Mouse (Mus musculus): ENCODE data around the gene Pla2g4a.

The Pla2g4a gene

DNA sequence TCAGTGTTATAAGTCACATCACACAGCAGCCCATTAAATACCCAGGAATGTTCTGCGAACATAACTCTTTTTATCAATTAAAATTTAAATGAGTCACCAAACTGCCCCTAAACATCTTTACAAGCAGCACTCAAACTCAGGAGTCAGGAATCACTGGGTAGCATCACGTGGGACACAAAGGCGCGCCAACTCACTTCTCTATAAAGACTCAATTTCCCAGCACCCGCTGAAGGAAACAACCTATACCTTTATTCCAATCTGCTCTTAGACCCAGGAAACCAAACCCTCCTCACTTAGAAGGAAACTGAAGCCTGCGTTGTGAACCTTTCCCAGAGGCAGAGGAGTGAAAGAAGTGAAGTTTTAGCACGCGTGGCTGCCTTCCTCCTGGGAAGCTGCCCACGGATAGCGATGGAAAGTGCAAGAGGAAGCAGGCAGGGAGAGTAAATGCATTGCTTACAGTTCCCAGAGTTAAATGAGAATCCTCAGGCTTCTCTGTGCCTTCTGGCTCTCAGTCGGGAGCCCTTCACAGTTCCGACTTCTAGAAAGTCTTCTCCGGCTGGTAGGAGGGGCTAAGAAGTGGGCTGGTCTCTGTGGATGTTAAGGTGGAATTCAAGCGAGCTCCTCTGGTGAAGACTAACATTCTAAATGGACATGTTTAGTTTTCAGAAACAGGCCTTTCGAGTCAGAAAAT is at the start of gene Pla2g4a:
Pla2g4a (minus strand) TSS at position 557 of the 691 bp plus-strand sequence.
- peak; percentile 31 for DNase-seq

DNA sequence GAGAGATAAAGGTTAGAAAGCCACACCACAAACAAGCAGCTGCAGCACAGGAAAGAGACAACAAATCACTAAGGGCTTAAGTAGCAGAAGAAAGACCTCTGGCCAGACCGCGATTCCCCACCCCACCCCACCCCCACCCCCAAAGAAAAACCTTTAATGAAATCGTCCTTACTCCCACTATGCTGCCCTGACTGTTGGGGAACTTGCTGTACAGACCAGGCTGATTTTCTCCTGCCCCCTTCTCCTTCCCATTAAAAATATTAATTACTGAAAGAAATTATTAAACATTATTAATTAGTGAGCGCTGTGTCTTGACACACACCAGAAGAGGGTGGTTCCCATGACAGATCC is 49.5 kb upstream of the Pla2g4a start:
- no peak for DNase-seq

DNA sequence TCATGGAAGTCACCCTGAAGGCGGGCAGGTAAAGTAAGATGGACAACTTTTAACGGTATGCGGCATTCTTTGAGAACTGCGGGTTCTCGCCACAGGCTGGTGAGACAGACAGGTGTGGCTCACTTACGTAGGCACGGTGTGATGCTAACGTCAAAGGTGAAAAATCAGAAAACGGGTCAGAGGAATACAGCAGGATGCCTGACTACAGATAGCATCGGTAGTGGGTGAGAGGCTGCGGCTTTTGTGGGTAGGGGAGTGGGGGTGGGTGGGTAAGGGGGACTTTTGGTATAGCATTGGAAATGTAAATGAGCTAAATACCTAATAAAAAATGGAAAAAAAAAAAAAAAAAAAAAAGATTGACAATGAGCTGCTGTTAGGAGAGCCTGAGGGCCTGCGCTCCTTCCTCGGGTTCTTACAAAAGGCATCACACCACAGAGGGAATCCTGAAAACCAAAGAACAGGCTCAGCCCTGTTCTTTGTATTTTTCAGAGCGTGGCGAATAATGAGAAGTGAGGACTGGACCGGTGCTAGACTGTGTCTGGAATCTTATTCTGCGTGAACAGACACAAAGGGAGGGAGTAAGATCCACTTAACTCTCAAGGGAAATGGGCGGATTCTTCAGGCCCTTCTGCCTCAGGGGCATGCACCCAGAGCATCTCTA is 49.0 kb upstream of the Pla2g4a start:
- DNase-seq, result no peak

DNA sequence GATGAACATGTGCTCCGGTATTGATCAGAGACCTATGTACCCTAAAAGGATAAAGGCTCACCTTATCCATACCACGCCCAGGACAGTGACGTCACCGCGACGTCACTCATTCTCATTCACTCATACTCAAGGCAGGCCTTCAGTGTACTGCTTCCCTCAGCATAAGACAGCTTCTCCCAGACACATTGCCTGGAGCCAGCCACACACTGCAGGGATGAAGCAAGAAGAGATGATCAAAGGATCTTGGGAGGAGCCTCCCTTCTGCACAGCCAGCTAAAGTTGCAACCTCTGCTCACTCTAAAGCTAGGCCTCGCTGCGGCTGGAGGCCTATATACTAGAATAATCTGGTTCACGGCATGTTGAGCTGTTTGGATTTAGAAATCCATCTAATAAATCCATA is 48.0 kb upstream of the Pla2g4a start:
- no peak for DNase-seq

DNA sequence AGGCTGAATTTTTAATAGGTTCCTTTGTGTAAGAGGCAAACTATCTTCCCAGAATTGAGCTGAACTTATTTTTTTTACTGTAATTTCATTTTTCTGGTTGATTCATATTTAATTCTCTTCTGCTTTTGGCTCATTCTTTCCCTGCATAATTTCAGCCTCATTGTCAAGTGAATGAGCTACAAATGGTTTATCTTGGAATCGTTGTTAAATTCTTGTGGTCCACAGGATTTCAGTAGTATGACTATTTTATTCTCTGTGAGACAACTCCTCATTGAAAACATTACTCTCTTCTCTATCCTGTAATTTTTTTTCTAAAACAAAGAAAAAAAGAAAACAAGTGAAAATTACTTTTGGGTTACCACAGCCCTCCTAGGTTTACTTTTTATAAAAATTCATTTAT is 14.5 kb upstream of the Pla2g4a start:
- DNase-seq, result no peak

DNA sequence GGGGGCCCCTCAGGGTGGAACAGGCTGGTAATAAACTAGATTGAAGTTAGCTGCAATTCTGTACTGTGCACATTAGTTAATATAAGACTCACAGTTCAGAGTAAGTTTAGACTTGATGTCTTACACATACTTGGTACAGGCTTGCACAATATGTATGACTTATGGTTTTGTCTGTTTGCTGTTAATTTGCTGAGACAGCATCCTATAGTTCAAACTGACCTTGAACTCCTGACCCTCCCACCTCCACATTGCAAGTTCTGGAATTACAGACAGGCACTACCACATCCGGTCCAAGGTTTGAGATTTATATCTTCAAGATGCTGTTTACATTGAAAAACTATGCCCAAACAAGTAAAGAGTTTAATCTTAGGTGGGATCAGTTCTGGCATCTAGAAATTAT is 4.7 kb upstream of the Pla2g4a start:
- DNase-seq, result no peak

DNA sequence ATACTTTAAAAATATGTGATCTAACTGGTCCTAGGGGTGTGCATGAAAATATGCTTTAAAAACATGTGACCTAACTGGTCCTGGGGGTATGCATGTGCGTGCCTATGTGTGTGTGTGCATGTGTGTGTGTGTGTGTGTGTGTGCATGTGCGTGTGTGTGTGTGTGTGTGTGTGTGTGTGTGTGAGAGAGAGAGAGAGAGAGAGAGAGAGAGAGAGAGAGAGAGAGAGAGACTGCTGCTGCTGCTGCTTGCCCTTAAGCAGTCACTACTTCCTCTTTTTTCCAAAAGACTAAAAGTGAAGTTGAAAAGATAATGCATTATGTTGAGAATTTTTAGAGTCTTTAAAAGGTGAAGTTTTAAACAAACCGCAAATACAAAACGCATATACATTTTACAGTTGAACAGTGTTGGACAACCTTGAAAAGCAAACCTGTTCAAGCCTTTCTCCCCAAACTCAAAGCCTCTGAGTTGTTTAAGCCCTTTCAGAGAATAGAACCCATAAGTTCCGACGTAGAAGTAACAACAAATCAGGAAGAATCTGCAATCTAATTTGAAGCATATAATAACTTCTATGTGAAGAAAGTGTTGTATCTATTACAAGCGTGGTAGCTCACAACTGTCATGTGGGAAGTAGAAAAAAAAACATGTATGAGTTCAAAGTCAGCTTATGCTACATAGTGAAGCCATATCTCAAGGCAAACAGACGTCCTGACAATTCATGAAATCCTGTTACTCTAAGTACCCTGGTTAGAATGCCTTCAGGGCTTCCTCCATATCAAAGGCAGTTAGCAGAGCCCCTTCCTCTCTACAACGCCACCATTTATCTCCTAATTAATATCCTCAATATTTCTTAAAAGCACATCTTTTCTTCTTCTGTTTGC is 574 bp upstream of the Pla2g4a start:
- no peak for DNase-seq

DNA sequence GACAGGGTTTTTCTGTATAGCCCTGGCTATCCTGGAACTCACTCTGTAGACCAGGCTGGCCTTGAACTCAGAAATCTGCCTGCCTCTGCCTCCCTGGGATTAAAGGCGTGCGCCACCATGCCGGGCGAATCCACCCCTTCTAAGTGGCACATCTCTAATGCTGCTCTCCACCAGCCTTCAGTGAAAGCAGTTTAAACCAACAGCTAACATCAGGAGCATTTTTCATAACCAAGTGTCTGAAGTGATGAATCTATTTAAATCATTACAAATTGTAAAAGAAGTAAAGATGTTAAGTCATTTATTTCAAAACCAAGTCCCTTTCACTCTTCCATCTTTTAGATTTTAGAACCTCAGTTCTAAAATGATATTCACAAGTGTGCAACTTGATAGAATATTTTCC is 839 bp downstream of the Pla2g4a start:
- no peak for DNase-seq

DNA sequence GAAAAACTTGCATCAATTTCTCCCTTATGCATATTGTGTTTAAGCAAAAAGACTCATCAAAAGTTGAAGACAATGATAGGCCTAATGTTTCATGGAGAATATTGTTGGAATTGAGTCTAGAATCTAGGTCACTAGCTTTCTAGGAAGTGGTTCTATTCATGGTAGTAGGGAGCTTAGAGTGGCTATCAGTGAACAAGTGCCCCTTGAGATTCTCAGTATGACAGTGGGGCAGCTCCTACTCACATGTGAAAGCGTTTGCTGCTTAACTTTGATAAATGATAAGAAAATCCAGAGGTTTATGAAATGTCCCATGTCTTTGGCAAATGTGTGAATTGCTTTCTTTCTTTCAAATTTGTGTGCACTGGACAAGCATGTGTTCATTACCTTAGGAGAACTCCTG is 2.0 kb downstream of the Pla2g4a start:
- no peak for DNase-seq

DNA sequence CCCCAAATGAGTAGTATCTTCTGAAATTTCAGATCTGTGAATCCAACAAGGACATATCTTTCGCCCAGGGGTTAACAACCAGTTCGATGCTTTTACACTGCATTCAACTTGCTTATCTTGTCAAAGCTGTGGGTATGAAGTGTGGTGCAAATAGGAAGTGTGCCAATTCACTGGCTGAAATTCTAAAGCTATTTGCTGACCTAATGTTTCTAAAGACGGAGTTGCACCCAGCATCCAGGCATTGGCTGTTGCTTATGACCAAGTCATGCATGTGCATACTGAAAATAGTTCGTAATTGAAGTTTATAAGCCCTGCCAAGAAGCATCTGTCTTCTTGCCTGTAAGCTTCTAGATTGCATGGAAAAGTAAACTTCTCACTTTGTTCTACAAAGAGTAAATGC is 5.6 kb downstream of the Pla2g4a start:
- DNase-seq, result no peak

DNA sequence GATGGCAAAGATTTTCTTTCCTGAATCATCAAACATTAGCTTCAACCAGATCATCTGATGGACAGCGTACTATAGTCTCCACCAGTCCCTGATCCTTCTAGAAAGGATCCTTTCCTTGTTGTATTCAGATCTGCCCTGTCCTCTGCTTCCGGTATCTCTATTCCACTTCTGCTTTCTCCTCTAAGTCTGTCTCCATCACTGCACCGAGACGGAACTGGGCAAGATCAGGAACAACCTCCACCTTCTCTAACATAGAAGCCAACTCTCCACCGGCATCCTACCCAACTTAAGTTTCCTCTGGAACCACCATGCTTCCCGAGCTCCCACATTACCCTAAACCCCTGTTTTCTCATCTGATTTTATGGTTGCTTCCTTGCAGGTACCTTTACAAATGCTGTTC is 7.1 kb downstream of the Pla2g4a start:
- DNase-seq, result no peak

DNA sequence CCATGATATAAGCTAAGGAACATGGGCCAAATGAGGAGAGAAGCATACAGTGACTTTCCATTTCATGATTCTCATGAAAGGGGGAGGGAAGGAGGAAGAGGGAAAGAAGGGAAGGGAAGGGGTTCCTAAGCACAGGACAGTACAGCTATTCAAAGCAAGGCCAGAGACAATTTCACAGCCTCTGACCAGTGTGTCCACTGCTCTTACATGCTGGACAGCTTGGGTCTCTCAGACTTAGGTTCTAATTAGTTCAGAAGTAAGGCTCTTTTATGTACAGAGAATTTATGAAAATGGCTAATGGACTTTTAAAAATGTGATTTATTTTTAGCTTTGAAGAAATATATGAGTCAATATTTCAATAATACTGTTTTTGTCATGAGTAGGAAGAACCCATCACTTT is 9.0 kb downstream of the Pla2g4a start:
- no peak for DNase-seq

DNA sequence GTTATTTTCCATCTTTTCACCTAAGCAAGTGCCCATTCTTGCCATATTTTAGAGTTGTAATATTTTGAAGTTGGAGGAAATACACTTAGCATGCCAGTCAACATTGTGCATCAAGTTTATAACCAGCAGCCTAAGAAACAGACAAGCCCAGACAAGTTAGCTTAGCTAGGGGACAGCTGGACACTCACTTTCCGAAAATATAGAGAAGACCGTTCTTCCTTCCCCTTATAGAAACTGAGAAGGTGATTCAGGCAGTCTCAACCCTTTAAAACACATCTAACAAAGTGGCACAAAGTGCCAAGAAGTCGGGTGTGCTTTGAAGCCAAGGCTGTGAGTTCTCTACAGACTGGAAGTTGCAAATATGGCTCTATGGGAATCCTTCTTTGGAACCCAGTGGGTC is 10.4 kb downstream of the Pla2g4a start:
- DNase-seq, result no peak

DNA sequence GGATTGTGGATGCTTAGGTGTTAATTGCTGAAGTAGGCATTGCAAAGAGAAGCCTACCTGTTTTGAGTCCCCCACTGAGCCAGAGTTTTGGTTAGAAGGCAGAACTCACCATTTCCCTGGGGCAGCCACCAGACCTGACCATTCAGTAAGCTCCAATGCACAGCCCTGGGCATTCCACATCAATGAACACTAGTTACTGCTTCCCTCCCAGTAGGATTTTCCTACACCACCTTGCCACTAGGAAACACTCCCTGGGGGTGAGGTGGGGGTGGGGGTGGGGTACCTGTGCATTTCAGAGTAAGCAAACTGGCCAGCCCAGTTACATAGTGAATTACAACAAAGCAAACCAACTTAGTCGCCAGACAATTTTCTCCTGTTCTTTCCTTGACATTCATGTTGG is 10.8 kb downstream of the Pla2g4a start:
- no peak for DNase-seq

DNA sequence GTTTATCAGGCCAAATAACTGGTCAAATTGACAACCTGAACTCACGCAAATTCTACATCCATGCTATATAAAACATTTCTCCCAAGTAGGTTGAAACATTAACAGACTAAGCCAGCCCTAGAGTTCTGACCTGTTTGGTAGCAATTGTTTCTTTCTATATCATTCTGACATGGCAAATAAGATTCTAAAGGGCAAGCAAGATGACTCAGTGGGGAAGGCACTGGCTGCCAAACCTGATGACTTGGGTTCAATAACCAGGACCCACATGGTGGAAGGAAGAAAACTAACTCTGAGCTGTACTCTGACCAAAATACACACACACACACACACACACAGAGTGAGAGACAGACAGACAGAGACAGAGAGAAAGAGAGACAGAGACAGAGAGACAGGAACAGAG is 11.8 kb downstream of the Pla2g4a start:
- no peak for DNase-seq

DNA sequence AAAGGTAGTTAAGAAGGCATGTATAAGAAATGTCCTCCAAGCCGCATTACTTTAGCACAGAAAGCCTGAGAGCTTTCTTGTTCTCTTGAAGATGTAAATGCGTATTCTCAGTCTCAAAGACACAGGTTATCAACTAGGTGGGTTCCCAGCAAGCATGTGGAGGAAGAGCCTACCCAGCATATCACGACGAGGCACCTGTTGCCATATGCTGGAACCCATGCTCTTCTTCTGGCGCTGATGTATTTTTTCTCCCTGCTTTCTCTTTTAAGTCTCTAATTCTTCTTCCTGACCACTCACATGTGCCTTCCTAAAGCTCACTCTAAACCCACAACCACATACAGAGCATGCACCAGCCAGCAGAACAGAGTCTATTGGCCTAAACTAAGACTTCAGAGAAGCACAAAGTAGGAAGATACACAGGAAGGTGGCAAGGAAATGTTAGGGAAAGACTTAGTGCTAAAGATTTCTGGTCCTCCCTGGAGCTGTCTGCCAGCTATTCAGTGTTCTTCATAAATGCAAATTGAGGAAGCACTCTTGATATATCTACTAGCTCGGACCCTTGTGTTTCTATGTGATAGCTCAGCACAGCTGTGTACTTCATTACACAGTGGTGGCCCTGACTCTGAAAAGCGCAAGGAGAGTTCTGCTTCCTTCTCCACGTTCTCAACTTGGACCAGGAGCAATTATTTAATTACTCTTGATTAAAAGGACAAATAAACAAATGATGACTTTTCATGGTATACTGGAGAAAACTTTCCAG is 12.8 kb downstream of the Pla2g4a start:
- DNase-seq, result no peak

DNA sequence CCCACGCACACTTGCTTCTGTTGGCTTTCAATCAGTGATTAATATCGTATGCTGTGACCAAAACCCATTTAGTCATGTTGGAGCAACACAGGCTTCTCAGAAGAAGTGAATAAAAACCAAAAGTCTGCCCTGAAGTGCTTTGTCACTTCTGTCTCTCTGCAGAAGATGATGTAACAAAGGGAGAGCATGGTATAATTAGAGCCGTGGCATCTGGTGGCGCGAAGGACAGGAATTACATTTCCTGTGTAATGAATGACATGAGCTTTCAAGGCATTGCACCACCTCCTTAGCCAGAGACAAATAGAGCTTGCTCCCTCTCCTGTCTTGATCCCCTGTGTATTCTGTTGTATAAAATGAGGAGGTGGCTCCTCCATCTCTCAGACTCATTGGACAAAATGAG is 14.1 kb downstream of the Pla2g4a start:
- DNase-seq, result no peak

DNA sequence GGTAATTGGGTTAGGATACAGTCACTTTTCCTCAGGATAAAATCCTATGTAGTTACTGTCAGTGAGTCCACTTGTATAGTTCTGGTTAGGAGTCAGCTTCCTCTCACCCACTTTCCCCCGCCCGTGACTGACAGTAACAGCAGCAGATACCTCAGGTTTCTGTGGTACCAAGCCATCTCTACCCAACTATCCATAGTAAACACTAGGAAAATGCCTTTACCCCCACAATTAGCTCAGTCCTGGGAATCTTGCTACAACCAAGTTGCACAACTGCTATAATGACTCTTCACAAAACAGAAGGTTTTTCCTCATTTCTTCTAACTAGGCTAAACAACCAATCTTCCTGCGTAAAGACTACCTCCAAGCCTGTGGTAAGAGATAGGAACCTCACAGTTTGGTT is 14.7 kb downstream of the Pla2g4a start:
- no peak for DNase-seq

DNA sequence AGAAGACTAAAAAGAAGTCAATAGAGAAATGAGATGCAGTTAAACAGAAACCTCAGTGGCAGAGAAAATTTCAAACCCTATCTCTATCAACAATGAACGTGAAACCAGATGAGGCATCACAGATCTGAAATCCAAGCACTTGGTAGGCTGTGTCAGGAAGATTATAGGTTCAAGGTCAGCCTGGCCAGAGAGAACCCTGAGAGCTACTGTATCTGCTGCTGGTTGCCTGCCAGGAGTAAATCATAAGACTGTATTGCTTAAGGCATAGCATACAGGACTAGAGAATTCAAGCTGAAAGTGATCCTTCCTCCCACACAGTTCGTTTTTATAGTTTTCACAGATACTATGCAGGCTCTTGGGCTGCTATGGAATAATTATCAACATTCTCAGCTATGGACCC is 17.5 kb downstream of the Pla2g4a start:
- no peak for DNase-seq

DNA sequence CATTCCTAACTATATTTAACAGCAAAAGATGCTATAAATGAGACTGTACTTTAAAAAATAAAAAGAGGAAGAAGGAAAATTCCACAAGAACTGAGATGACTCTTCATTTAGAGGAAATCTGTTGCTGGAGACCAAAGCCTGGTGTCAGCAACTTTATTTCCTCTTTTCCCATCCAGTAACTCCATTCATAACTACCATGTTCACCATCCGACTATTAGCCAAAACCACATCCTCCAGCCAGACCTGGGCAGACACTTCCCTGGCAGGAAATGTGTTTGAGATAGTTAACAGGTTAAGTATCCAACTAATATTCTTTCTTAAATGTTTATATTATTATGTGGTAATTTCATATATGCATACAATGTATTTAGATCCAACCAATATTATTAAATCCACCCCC is 20.8 kb downstream of the Pla2g4a start:
- DNase-seq, result no peak

DNA sequence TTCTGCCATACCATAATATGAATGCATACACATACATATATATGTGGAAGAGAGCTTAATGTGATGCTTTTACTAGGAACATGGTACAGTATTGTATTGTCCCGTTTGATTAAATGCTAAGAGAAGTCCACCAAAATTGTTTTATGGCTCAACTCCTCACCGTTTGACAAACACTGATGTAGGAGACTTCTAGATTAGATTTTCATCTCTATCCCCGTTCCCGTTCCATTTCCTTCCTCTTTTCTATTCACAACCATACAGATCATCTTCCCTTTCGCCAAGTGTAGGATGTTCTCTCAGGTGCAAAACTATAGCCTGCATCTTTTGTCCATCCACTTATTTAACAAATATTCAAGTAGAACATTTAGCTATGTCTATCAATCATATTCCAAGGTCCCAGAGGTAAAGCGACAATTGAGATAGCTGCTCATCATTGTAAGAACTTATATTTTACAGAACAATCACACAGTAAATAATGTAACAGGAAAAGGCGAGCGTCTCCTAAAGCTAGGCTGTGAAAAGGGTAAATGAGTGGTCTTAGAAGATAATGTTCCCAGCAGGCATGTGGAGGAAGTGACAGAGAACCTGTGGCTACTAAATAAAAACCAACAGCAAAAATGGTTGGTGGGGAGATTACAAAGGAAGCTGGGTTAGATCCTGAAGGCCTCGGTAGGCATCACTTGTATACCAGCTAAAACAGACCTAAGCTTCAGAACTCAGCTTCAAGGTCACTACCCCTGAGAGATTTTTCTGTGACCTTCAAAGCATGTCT is 21.6 kb downstream of the Pla2g4a start:
- no peak for DNase-seq

DNA sequence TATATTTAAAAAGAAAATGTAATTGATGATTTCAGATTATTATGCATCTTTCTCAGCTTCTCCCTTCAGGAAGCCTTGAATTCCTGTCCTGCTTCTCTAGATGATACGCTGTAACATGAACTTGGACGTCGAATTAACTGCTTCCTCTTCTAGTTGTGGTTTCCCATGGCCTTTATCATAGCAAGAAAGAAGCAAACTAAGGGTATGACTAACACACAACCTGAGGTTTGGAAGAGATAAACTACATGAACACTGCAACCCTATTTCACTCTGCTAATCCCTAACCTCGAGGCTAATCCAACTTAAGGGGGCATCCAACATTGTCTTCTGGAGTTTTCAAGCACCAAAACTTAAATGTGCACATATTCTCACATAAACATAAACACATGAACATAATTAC is 23.3 kb downstream of the Pla2g4a start:
- DNase-seq, result no peak

DNA sequence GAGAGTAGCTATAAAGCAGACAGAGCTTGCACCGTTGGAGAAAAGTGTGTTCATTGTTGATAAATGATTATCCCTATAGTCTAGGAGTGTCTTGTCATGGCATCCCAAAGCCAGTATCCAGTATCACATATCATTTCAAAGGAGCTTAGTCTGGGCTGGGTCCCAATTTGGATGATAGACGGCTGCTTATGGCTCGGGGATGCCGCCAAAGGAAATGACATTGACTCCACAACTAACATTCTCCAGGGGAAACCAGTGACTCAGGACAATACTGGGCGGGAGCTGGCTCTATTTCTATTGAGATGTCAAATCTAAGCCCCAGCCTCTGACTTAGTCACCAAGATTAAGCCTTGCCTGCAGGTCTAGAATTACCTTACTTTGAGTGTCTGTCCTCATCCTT is 31.9 kb downstream of the Pla2g4a start:
- no peak for DNase-seq
